Mouse (Mus musculus) mouse embryonic stem cell (cell line): ENCODE data around the gene Akirin2.

Source experiments
- in situ Hi-C, 2 experiments: fragments of 300-500 bp; cut with MboI; formaldehyde crosslinking; loops; 1 replicate in 1 of 2; 3 replicates in 1 of 2; pipeline ENCODE4 v1.14.3; 2019 to 2020; ENCODE audit warnings: low sequenced_read_pairs in 2 of 2, low pct_unique_long_range_greater_than_20kb in 1 of 2, mixed read lengths in 1 of 2; ENCODE audit not compliant: unreplicated experiment in 1 of 2

The Akirin2 gene

DNA sequence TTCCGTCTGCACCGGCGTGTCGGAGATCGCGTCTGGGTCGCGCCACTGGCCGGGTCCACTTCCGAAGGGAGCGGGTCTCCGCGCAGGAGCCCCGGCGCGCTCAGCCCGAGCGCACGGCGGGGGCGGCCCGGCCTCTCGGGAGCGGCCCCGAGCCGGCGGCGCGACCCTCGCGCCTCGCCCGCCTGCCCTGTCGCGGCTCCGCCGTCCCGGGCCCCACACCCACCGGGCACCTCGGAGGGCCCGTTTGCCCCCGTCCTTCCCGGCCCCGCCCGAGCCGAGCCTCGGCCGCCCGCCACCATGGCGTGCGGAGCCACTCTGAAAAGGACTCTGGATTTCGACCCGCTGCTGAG lies at the start of gene Akirin2:
Gene Akirin2 (plus strand): TSS at position 190 of the 350 bp plus-strand sequence.
- in situ Hi-C loops = loop anchor here in 1 of 2 experiments (25.0 kb wide), 1 partner anchor 1188 kb away; no protein-coding TSS in a partner anchor

DNA sequence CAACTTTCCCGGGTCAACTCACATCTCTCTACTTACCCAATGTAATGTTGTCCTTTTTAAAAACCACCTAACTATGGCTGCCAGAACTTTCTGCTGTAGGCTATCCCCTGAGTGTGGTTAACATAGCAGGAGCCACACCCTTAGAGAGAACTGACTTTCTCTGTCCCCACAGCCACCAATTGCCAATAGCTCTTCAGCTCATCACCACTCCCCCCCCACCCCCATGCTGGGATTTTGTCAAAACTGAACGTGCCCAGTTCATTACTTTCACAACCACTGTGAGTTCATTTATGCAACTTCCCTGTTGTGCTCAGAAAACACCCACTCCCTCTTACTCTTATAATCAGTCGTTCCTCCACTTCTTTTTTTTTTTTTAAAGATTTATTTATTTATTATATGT lies 40.4 kb upstream of the Akirin2 start:
- in situ Hi-C loops = no loop called here

DNA sequence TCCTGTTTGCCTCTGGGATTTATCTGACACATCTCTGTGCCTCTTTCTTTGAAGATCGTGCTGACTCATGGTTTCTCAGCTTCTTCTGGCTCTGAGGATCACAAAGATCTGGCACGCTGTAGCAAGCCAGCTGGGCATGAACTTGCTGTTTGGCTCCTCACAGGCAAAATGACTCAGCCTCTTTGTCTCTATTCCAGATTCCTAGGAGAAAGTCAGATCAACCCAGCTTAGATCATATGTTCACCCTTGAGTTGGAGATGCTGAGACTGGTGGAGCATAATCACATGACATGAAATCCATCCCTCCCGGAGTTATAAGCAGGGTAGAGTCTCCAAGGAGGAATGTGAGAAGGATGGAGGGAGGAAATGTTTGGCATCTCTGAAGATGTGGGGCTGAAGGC lies 27.9 kb upstream of the Akirin2 start:
- in situ Hi-C loops = no loop called here

DNA sequence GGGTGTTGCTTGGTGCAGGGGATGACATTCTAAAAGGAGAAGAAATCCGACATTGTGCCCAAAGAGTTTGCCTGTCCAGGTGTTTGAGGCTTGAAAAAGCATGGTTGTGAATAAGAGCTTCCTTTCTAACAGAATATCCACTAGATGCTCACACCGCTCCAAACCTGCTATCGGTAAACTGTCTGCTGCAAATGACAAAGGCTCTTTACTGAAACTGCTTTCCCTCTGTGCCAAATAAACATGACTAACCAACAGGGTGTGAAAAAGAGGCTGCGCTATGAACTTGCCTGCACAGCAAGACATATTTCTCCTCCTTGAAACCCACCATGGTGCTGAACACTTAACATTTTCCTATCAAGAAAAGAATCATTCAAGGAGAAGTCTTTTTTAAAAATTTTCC lies 27.2 kb upstream of the Akirin2 start:
- in situ Hi-C loops = no loop called here

DNA sequence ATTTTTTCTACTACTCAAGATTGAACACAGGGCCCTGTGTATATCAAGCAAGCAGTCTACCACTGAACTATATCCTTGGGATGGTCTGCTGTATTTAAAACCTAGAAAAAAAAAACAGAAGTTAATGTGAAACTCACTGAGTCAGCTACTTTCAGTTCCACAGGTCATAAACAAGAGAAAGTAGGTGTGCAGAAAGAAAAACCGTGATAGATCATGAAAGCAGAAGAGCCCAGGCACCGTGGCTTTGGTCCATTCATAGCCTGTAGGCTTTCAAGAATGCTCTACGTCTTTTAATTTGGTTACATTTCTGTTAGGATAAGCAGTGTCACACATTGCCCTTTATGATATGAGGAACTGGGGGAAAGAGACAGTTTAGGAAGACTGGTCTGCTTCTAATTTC lies 24.0 kb upstream of the Akirin2 start:
- in situ Hi-C loops = no loop called here

DNA sequence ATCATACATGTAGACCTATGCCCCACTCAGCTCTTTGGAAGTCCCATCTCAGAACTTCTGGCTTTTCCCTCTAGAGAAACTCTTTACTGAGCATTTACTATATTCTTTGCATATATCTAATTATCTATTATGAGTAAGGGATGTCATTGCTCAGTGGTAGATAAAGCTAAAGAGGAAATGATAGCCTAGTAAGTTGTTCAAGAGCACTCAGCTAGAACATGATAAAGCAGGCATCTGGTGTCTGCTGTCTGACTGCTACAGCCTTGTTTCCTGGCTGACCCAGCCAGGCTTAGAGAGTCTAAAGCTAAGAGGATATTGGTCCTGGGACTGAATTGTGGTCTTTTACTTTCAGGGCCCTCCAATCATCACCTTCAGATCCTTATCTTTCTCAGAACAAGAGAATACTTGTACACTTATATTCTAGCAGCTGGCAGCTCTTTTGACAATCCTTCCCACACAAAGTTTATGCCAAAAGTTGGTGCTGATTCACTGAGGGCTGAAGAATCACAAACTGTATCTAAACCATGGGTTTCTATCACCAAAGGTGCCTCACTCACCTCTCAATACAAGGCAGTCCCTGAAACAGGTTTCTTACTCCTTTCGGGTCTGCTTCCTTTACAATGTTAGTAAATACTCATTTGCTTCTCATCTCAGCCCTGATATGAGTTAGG lies 22.2 kb upstream of the Akirin2 start:
- in situ Hi-C loops = no loop called here

DNA sequence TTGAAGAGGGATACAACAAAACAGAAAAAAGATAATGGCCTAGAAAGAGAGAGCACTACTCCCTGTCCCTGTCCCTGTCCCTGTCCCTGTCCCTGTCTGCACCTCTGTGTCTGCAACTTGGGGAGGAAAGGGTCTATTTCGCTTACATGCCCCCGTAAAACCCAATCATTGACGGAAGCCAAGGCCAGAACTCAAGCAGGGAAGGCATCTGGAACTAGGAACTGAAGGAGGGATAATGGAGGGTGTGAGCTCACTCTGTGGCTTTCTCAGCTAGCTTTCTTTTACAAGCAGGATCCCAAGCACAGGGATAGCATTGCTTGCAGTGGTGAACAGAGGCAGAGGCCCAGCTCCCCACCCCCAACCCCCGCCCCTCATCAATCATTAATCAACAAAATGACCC lies 21.4 kb upstream of the Akirin2 start:
- in situ Hi-C loops = no loop called here

DNA sequence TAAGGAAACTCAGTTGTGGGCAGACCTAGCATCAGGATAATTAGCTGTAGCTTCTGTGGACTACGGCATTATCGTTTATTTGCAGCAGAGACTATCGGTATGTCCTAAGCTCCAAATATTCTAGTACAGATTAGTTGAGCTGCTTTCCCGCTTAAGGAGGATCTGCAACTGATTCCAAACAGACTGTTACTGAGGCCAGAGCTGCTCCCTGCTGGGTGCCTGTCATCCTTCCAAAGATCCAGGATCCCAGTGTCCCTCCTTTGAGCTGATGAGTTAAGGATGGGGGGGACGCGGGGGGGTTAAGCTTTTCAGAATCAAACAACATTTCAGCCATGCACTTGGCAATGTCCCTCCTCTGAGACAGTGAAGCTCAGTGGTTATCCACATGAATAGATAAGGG lies 20.8 kb upstream of the Akirin2 start:
- in situ Hi-C loops = loop anchor here in 1 of 2 experiments (5.0 kb wide), 1 partner anchor 33 kb away; no protein-coding TSS in a partner anchor

DNA sequence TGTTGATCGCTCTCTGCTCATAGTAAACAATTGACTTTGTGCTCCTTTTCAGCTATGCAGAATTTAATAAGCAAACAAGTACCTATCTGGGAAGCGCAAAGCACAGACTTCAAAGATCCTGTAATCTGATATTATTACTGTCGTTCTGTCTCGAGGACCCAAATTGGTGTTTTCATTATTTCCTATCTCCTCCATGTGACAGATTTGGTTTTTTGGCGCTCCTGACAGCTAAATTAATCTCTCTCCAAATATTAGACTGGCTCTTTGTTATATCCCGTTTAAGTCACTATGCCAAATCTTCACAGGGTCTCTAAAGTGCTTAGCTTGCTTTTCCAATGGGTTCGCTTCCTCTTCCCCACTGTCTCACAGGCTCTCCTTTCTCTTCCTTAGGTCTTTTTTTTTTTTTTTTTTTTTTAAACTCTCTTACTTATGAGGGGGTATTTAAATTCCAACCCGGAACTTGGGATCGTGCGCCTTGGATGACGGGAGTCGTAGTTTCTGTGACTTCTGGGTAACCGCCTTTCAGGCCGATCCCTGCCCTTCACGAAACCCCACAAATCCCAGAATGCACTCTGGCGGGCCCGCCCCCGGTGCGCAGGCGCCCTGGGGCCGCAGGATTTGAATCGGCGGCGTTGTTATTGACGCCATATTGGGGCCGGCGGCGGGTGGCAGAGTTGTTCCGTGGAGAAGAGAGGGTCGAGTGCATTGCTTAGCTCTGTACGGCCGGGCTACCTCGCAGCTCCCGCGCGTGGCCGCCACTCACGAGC lies 573 bp upstream of the Akirin2 start:
- in situ Hi-C loops = loop anchor here in 1 of 2 experiments (25.0 kb wide), 1 partner anchor 1188 kb away; no protein-coding TSS in a partner anchor

DNA sequence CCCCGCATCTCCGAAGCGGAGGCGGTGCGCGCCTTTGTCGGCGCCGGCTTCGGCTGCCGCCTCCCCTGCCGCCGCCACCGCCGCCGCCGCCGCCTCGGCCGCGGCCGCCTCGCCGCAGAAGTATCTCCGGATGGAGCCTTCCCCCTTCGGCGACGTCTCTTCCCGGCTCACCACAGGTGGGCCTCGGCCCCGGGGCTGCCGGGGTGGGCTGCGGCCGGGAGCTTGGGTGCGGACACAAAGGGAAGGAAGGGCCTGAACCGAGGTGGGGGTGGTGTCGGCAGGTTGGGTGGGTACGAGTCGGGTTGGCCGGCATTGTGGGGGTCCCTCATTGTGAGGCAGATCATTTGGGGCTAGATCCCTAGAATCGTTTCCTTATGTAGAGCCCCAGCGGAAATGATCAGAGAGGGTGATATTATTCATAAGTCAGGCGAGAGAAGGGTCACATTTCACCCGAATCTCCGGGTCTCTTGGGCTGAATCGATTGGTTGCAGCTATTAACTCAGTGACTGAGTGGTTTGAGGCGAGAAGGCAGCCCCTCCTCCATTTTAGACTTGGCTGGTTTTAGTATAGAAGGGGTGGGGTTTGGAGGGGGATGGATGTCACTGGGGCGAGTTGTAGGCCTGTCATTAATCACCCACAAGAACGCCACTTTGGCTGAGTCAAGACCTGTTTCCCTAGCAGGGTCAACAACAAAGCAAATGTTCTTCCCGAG lies 517 bp downstream of the Akirin2 start:
- in situ Hi-C loops = loop anchor here in 1 of 2 experiments (25.0 kb wide), 1 partner anchor 1189 kb away; no protein-coding TSS in a partner anchor

DNA sequence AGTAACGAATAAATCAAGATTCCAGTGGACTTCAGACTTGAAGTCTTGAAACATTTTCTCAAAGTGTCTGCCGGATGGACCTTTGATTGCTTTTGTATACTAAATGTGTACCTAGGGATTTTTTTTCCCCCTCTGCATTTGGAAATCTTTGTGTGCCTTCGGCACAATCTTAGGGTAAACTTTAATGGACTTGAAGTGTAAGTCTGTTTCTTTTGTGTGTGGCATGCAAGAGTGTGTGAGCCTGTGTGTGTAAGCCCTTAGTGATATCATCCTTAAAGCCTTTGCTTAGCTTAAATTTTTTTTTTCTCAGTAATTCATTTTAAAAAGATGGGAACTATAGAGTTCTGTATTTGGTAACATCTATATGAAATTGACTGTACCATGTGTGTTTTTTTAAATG lies 1.2 kb downstream of the Akirin2 start:
- in situ Hi-C loops = loop anchor here in 1 of 2 experiments (25.0 kb wide), 1 partner anchor 1190 kb away; no protein-coding TSS in a partner anchor

DNA sequence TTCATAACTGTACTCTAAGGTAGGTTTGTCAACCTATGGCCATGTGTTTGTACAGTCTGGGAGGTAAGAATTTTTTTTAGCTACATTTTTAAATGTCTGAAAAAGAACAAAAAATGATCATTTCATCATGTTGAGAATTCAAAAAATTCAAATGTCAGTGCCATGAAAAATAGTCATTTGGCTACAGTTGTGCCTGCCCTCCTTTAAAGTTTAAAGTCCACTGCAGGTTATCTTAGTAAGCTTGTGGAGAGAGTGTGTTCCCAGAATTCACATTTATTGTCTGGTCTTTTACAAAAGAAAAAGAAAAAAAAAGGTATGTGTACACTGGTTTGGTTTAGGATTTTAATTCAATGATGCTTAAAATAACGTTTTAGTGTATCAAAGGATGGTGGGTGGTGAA lies 3.9 kb downstream of the Akirin2 start:
- in situ Hi-C loops = loop anchor here in 1 of 2 experiments (25.0 kb wide), 1 partner anchor 1192 kb away; no protein-coding TSS in a partner anchor

DNA sequence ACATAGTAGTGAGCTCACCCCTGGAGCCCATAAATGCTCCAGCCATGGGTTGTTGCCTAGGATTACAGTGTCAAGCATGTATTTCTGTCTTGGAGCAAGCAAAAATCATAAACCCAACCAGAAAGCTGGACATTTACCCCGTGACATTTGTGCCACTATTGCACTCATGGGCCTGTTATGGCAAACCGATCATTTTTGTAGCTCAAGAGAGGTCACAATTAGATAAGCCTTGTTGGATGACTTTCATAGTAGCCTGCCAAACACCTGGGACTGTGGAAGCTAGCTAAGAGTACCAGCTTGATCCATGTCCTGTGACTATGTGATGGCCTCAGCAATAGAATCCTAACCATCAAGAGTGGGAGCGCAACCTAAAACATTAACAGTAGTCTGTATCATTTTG lies 4.9 kb downstream of the Akirin2 start:
- in situ Hi-C loops = loop anchor here in 1 of 2 experiments (25.0 kb wide), 1 partner anchor 1193 kb away; no protein-coding TSS in a partner anchor

DNA sequence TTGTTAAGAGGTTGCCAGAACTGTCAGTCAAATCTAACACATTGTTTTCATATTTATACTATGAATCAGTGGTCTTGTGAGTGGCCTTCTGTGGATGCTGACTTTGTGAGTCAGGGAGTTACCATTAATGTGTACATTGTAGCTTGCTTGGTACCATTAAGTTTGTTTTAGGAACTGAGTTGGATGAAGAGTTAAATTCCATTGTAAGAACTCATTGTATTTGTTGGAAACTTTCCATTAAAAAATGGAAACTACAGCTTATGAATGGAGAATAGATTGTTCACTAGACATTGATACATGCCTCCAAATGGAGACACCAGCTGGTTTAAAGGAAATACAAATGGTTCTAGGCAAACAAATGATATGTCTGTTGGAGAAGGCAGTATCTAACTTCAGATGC lies 5.4 kb downstream of the Akirin2 start:
- in situ Hi-C loops = loop anchor here in 1 of 2 experiments (25.0 kb wide), 1 partner anchor 1194 kb away; no protein-coding TSS in a partner anchor

DNA sequence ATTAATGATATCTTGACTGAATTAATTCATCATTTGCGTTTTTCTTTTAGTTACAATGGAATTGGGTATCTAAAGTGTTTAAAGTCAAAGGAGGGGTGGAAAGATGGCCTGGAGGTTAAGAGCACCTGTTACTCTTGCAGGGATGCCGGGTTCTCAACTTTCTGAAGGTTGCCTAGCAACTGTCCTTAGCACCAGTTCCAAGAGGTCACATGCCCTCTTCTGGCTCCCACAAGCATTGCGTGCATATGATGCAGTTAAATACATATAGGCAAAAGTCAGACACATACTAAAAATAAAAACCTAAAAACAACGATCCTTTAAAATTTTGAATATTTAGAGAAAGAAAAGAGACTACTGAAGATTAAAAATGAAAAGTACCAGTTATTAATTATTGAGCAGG lies 10.2 kb downstream of the Akirin2 start:
- in situ Hi-C loops = loop anchor here in 1 of 2 experiments (25.0 kb wide), 1 partner anchor 1199 kb away; no protein-coding TSS in a partner anchor

DNA sequence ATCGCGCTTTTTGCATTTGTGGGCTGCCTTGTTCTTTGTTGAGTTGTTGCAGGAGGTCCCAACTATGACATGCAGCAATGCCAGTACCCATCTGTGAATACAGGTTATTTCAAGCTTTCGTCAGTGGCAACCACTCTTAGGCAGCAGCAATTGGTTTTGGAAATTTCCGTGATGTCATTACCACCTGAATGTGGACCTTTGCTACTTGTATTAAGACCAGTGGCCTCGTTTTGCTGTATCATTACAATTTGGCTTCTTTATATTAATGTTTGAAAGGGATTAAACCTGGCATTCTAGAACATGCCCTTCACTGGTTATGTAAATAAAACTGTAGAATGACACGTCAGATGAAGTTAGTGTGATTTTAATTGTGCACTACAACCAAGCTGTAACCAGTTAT lies 15.5 kb downstream of the Akirin2 start:
- in situ Hi-C loops = loop anchor here in 1 of 2 experiments (25.0 kb wide), 1 partner anchor 1204 kb away; no protein-coding TSS in a partner anchor

DNA sequence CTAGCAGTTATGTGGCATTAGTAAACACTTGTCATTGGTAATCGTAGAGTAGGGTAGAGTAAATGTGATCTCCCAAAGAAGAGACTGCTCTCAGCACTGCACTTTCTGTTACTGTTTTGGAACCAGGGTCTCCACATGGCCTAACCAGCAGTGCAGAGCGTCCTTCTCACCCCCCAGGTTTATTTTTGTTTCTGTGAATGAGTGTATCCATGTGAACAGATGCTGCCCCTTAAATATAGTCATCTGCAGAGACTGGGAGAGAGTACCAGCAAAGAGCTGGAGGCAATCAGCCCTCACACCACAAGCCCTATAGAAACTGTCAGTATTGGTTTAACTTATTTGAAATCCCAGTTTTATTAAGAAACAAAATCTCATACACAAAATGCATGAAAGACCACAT lies 22.1 kb downstream of the Akirin2 start:
- in situ Hi-C loops = loop anchor here in 1 of 2 experiments (25.0 kb wide), 1 partner anchor 1211 kb away; no protein-coding TSS in a partner anchor

DNA sequence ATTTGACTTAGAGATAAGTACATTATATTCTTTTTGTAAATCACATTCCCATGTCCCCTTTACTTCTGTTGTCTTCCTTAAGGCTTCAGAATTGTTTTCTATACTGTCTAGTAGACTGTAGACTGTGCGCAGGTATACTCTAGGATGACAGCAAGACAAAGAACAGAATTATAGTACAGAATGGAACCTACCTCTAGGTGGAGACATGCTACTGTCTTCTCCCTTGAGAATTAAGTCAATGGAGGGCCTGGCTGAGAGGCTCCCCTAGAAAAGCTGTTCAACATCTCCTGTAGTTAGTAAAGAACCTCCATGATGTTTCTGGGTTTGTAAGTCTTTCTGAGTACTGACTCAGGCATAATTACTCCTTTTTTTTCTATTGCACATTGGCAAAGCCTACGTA lies 26.3 kb downstream of the Akirin2 start:
- in situ Hi-C loops = loop anchor here in 1 of 2 experiments (25.0 kb wide), 1 partner anchor 335 kb away; no protein-coding TSS in a partner anchor
